Mouse (Mus musculus): ENCODE results near the gene Olfr703.

Olfr703 gene

GRCm38 (mm10) chr7:106843060-106843459 lies at the start of gene Olfr703:
Gene Olfr703 (plus strand): TSS chr7:106843360.
- DNase-seq (ENCODE audit: low spot score): no peak

- no peak for DNase-seq (ENCODE audit: low spot score)
Observed at GRCm38 (mm10) chr7:106808734-106809133, 34.4 kb upstream of the Olfr703 start, which contains the start of gene Olfr700. Gene Olfr700 (minus strand): TSS chr7:106808834.

GRCm38 (mm10) chr7:106813829-106814228 lies 29.3 kb upstream of the Olfr703 start, which contains the start of gene Olfr701:
Gene Olfr701 (plus strand): TSS chr7:106814129.
- DNase-seq (ENCODE audit: low spot score): no peak

GRCm38 (mm10) chr7:106815775-106816174 lies 27.4 kb upstream of the Olfr703 start:
- DNase-seq (ENCODE audit: low spot score): no peak

- no peak for DNase-seq (ENCODE audit: low spot score)
Observed at GRCm38 (mm10) chr7:106818414-106818813, 24.7 kb upstream of the Olfr703 start.

GRCm38 (mm10) chr7:106833793-106834192 lies 9.4 kb upstream of the Olfr703 start, which contains the start of gene Olfr702:
Gene Olfr702 (minus strand): TSS chr7:106833893.
- DNase-seq (ENCODE audit: low spot score): no peak

- no peak for DNase-seq (ENCODE audit: low spot score)
Observed at GRCm38 (mm10) chr7:106862885-106863284, 19.7 kb downstream of the Olfr703 start, which contains the start of gene Olfr704. Gene Olfr704 (plus strand): TSS chr7:106863185.

- no peak for DNase-seq (ENCODE audit: low spot score)
Observed at GRCm38 (mm10) chr7:106876791-106877190, 33.6 kb downstream of the Olfr703 start, which contains the start of gene Olfr705. Gene Olfr705 (minus strand): TSS chr7:106876891.

- no peak for DNase-seq (ENCODE audit: low spot score)
Observed at GRCm38 (mm10) chr7:106888062-106888461, 44.9 kb downstream of the Olfr703 start, which contains the start of gene Olfr706. Gene Olfr706 (minus strand): TSS chr7:106888162.

Data from yolk sac, embryonic 10.5 days (tissue).